Mouse (Mus musculus): ENCODE results near the gene Syt12. TPM values are rescaled to one million over a fixed set of nuclear protein-coding genes. Genes with fewer than 3 reads are reported as not detected.

Gene Syt12
- polyA plus RNA-seq, 1 experiment, result 0.85 TPM

- peak overlapping the region; percentile 96 for H3K4me3 ChIP-seq (ENCODE audit: extremely low read depth, insufficient read depth, insufficient read length)
- peak; percentile 95 to 96 for DNase-seq (ENCODE audit: low read depth in 1 of 2, low spot score in 2 of 2)
- 1% methylated on average over 56 of the region's 90 CpGs for WGBS
Measured at GRCm38 (mm10) chr19:4396998-4397797, 80.0 kb downstream of the Syt12 start.

GRCm38 (mm10) chr19:4396081-4396997 is 80.9 kb downstream of the Syt12 start:
- H3K4me3 ChIP-seq (ENCODE audit: extremely low read depth, insufficient read depth, insufficient read length), result peak overlapping the region; percentile 96
- no peaks in the 10 kb centered on the region; the same call in 1 of the 2 replicates for H3K27me3 ChIP-seq (ENCODE audit: control insufficient read depth, insufficient read depth, low read length)
- H3K27ac ChIP-seq (ENCODE audit: insufficient read depth, low read length), result peak overlapping the region; percentile 86
- DNase-seq (ENCODE audit: low read depth in 1 of 2, low spot score in 2 of 2), result peak in 1 of 2 experiments; percentile 28
- TF ChIP-seq CTCF (IDR thresholded peaks at IDR 0.05; ENCODE audit: extremely low read depth, insufficient read depth, insufficient read length, insufficient replicate concordance) (no peak), POLR2A (IDR thresholded peaks at IDR 0.05; ENCODE audit: low read depth, low read length) (no peak)
- WGBS, result under 1% methylated on average over 80 of the region's 80 CpGs
- peaks cover 4% of the 10 kb centered on the region for H3K36me3 ChIP-seq (ENCODE audit: control insufficient read depth, insufficient read depth, low read length)
- H3K4me1 ChIP-seq (ENCODE audit: control insufficient read depth, insufficient read depth, insufficient read length), result peaks cover 8% of the 10 kb centered on the region

More at GRCm38 (mm10) chr19:4396998-4397797, 80.0 kb downstream of the Syt12 start:
- peak overlapping the region; percentile 86 for H3K27ac ChIP-seq (ENCODE audit: insufficient read depth, low read length)
- TF ChIP-seq CTCF (IDR thresholded peaks at IDR 0.05; ENCODE audit: extremely low read depth, insufficient read depth, insufficient read length, insufficient replicate concordance), result no peak
- peak; percentile 64 for TF ChIP-seq POLR2A (IDR thresholded peaks at IDR 0.05; ENCODE audit: low read depth, low read length)
- H3K27me3 ChIP-seq (ENCODE audit: control insufficient read depth, insufficient read depth, low read length), result no peaks in the 10 kb centered on the region; the same call in 1 of the 2 replicates
- peaks cover 8% of the 10 kb centered on the region for H3K4me1 ChIP-seq (ENCODE audit: control insufficient read depth, insufficient read depth, insufficient read length)
- H3K36me3 ChIP-seq (ENCODE audit: control insufficient read depth, insufficient read depth, low read length), result peaks cover 4% of the 10 kb centered on the region

Other genes starting within 250 kb of the Syt12 start
- gene Pold4, start 245.5 kb downstream of the Syt12 start, polyA plus RNA-seq (2012; rRNA removed), result 233 and 309 TPM in 2 replicates
- 43.3 and 51.1 TPM in 2 replicates for gene Ssh3, start 208.3 kb downstream of the Syt12 start, polyA plus RNA-seq (2012; rRNA removed)
- gene Ankrd13d, start 194.3 kb downstream of the Syt12 start, polyA plus RNA-seq (2012; rRNA removed), result 16.1 and 17.7 TPM in 2 replicates
- 301 and 394 TPM in 2 replicates for gene Grk2, start 171.2 kb downstream of the Syt12 start, polyA plus RNA-seq (2012; rRNA removed)
- 98.9 and 115 TPM in 2 replicates for gene Kdm2a, start 79.2 kb downstream of the Syt12 start, polyA plus RNA-seq (2012; rRNA removed)
- 4.0 and 4.9 TPM in 2 replicates for gene Rhod, start 38.0 kb downstream of the Syt12 start, polyA plus RNA-seq (2012; rRNA removed)
- gene 2010003K11Rik, start 21.1 kb upstream of the Syt12 start, polyA plus RNA-seq (2012; rRNA removed), result not detected in 2 replicates
- gene Pcx, start 33.0 kb upstream of the Syt12 start, polyA plus RNA-seq (2012; rRNA removed), result 5.9 and 8.6 TPM in 2 replicates
- 3.0 and 4.0 TPM in 2 replicates for gene Lrfn4, start 138.2 kb upstream of the Syt12 start, polyA plus RNA-seq (2012; rRNA removed)
- 59.7 and 83.0 TPM in 2 replicates for gene Rce1, start 148.2 kb upstream of the Syt12 start, polyA plus RNA-seq (2012; rRNA removed)
- 0.42 TPM in 1 of 2 replicates, not detected in the other for gene Gm960, start 221.2 kb upstream of the Syt12 start, polyA plus RNA-seq (2012; rRNA removed)
- gene Sptbn2, start 233.7 kb upstream of the Syt12 start, polyA plus RNA-seq (2012; rRNA removed), result 0.16 and 0.20 TPM in 2 replicates

Data from spleen, adult 2 months (tissue).